20 mouse cellular contexts compared by ENCODE assay signal in the genomic region with DNA sequence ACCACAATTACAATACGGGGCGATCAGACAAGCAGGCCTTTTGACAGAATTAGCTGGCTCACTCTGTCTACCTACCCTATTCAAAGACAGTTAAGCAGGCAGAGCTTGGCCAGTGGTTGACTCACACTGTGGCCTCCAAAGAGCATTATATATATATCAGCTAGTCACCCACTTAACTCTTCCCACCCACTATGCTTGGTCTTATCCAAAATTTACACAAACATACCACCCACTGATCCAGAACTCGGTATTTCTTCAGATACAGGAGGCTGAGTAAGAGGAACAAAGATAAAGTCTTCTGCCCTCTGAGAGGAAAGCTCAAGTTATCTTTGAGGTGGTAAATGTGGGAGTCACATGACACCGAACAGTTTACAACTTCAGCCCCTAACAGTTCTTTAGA. TPM values are rescaled to one million over a fixed set of nuclear protein-coding genes. Genes with fewer than 3 reads are reported as not detected.
A peak's percentile ranks its signal among the peaks of the same experiment; 100 is the strongest.
DNase-seq lines count a peak whose midpoint lies in the region; ATAC-seq and TF ChIP-seq lines count a peak whose summit lies in the region.
"Had no signal": no experiment of that assay in that cellular context is flagged by ENCODE, and none has a peak within 500 bp of the region (broad histone marks: within the 10 kb centered on the region; RNA-seq: fewer than 3 reads in every experiment).

No protein-coding gene starts in this region.

- H3K36me3 ChIP-seq in liver, embryonic 14.5 days (replicated peaks; ENCODE audit: control insufficient read depth, insufficient read depth, low read depth) = peaks cover 12% of the 10 kb centered on the region

- WGBS in liver, embryonic 14.5 days (ENCODE audit: insufficient replicate concordance) = 25% methylated on average over 4 of the region's 4 CpGs

- ATAC-seq in liver, embryonic 14.5 days (ENCODE audit: insufficient read depth) = peak; percentile 48
- ATAC-seq: forebrain, embryonic 16.5 days; intestine, embryonic 16.5 days had no signal

- TF ChIP-seq CTCF in liver, embryonic 14.5 days (IDR thresholded peaks at IDR 0.05; ENCODE audit: low read depth) = no peak

- peak overlapping the region; percentile 52 for H3K9ac ChIP-seq in liver, embryonic 14.5 days (replicated peaks)
- H3K9ac ChIP-seq: hindbrain, embryonic 15.5 days had no signal

- peak overlapping the region; percentile 85 for H3K27ac ChIP-seq in liver, embryonic 14.5 days
- H3K27ac ChIP-seq: hindbrain, embryonic 15.5 days; limb, embryonic 10.5 days had no signal

- TF ChIP-seq EP300 in liver, embryonic 14.5 days (IDR thresholded peaks at IDR 0.05; ENCODE audit: low read depth) = peak; percentile 47; the same call in 1 of the 2 replicates

- H3K4me2 ChIP-seq in liver, embryonic 14.5 days (ENCODE audit: low read depth) = peak overlapping the region; percentile 60
- H3K4me2 ChIP-seq: hindbrain, embryonic 15.5 days; midbrain, embryonic 11.5 days had no signal

- peak; percentile 30 for DNase-seq in thymus, postnatal 14 days
- DNase-seq in thymus, postnatal 4 days = no peak
- DNase-seq in c-Kit-negative CD71-positive TER-119-positive erythroid progenitor cells, embryonic 14.5 days (ENCODE audit: low read depth, low spot score) = peak; percentile 21
- peak; percentile 56 to 65 (median 57) for DNase-seq in liver, embryonic 14.5 days (ENCODE audit: low read depth in 3 of 3, low spot score in 3 of 3)
- no peak for DNase-seq in urinary bladder, postnatal 4 days (ENCODE audit: low spot score in 2 of 2)
- no peak for DNase-seq in cerebellum, postnatal 14 days
- DNase-seq in gastrocnemius, postnatal 25 days = no peak
- DNase-seq: adrenal gland, postnatal 10 days; cerebellum, postnatal 10 days; gastrocnemius, postnatal 10 days; layer of hippocampus, postnatal 36 days; lung, adult 2 months; lung, postnatal 36 days; retina, postnatal 1 day; right cerebral cortex, postnatal 4 days had no signal

- peaks cover 33 to 34% of the 10 kb centered on the region in 2 experiments for H3K4me1 ChIP-seq in liver, embryonic 14.5 days (replicated peaks; ENCODE audit: control insufficient read depth in 2 of 2, insufficient read depth in 2 of 2, low read length in 1 of 2)

- no peaks in the 10 kb centered on the region for H3K27me3 ChIP-seq in liver, embryonic 14.5 days (ENCODE audit: control insufficient read depth, insufficient read depth, low read length)
- H3K27me3 ChIP-seq: hindbrain, embryonic 15.5 days had no signal

- peak overlapping the region in 1 of 2 experiments; percentile 18; a peak in 2 of 4 replicates for H3K4me3 ChIP-seq in liver, embryonic 14.5 days (ENCODE audit: insufficient read depth in 1 of 2, low read depth in 2 of 2, low read length in 2 of 2)
- H3K4me3 ChIP-seq: hindbrain, embryonic 15.5 days; limb, embryonic 10.5 days had no signal

- H3K9me3 ChIP-seq in liver, embryonic 14.5 days (ENCODE audit: control insufficient read depth, low read length) = no peaks in the 10 kb centered on the region
- H3K9me3 ChIP-seq: hindbrain, embryonic 15.5 days; limb, embryonic 10.5 days had no signal

RNA-seq across cellular contexts. Expression of a gene that starts 4.4 kb away (rescaled TPM):
- polyA plus RNA-seq in liver, embryonic 14.5 days (2012; rRNA removed) = 27.6 and 43.9 TPM in 2 replicates
- 76.5 and 82.6 TPM in 2 replicates for polyA plus RNA-seq in liver, embryonic 14.5 days (2014; fragmentation: Nextera tagmentation; extraction: Ambion mirVana)
- total RNA-seq in gastrocnemius, postnatal 25 days (2021) = 100 to 1,000 TPM; 366 to 394 TPM

Comparison
In these comparisons a context has a peak if more than half of its experiments do, and no peak if none do; other contexts are left out.
1. DNase-seq: peak in thymus, postnatal 14 days (single experiment), c-Kit-negative CD71-positive TER-119-positive erythroid progenitor cells, embryonic 14.5 days (single experiment) and liver, embryonic 14.5 days (3 of 3); none in thymus, postnatal 4 days (single experiment), urinary bladder, postnatal 4 days (0 of 2), cerebellum, postnatal 14 days (0 of 2) and gastrocnemius, postnatal 25 days (single experiment).